Mouse (Mus musculus) midbrain, embryonic 15.5 days (tissue): Measurements from ENCODE around the gene Micu1. TPM values are rescaled to one million over a fixed set of nuclear protein-coding genes. Genes with fewer than 3 reads are reported as not detected.

Experiments used
- ATAC-seq: fragments of 200-750 bp; cut with Nextera tagmentation; replicated peaks from 2 replicates; pipeline ENCODE4 v1.8.0; 2017; ENCODE audit warnings: moderate TSS enrichment
- H3K27ac ChIP-seq: fragments of 300-500 bp; sonication (generic); 2 replicates; pipeline ENCODE4 v1.5.1; 2015; ENCODE audit warnings: mild to moderate bottlenecking, inconsistent platforms
- H3K27me3 ChIP-seq: fragments of 300-500 bp; sonication (generic); replicated peaks from 2 replicates; pipeline ENCODE4 v1.6.1; 2015; ENCODE audit warnings: inconsistent platforms
- H3K36me3 ChIP-seq: fragments of 300-500 bp; sonication (generic); replicated peaks from 2 replicates; pipeline ENCODE4 v1.6.1; 2015; ENCODE audit warnings: inconsistent platforms
- H3K4me1 ChIP-seq: fragments of 300-500 bp; sonication (generic); 2 replicates; pipeline ENCODE4 v1.6.1; 2015; ENCODE audit warnings: inconsistent platforms
- H3K4me2 ChIP-seq: fragments of 300-500 bp; sonication (generic); 2 replicates; pipeline ENCODE4 v1.6.1; 2015; ENCODE audit warnings: inconsistent platforms, mild to moderate bottlenecking, moderate library complexity
- H3K4me3 ChIP-seq: fragments of 300-500 bp; sonication (generic); 2 replicates; pipeline ENCODE4 v1.5.1; 2015; ENCODE audit warnings: mild to moderate bottlenecking, inconsistent platforms
- H3K9ac ChIP-seq: fragments of 300-500 bp; sonication (generic); 2 replicates; pipeline ENCODE4 v1.6.1; 2015; ENCODE audit warnings: mild to moderate bottlenecking, inconsistent platforms
- H3K9me3 ChIP-seq: fragments of 300-500 bp; sonication (generic); 2 replicates; pipeline ENCODE4 v1.6.1; 2016; ENCODE audit warnings: inconsistent platforms
- WGBS: fragments of 180-500 bp; shearing (Covaris S2); methylation state at CpG from one replicate; pipeline ENCODE4 v1.1.7; 2015; ENCODE audit warnings: mixed read lengths; 5-methylcytosine and 5-hydroxymethylcytosine counted together
- polyA plus RNA-seq: library from polyadenylated mRNA; unstranded; fragments of >200 nt; fragmentation: Nextera tagmentation; extraction: Ambion mirVana; gene quantifications from 2 replicates; pipeline ENCODE4 v1.2.1, GENCODE M21; 2015

Micu1 gene
- polyA plus RNA-seq, 1 experiment from 2014 or later, result 76.3 TPM

- Histone ChIP-seq H3K27me3 (no peaks in the 10 kb centered on the region), H3K4me2 (no peak overlapping the region), H3K4me3 (no peak overlapping the region), H3K9ac (no peak overlapping the region), H3K27ac (no peak overlapping the region), H3K9me3 (no peaks in the 10 kb centered on the region), H3K4me1 (peaks cover under 1% of the 10 kb centered on the region), H3K36me3 (0 out of 2 replicates have a peak, but pooled peaks cover 4% of the 10 kb centered on the region)
- ATAC-seq, result no peak
- WGBS, result 94% methylated on average over 9 of the region's 9 CpGs
Measured at GRCm38 (mm10) chr10:59729261-59729660, 27.0 kb downstream of the Micu1 start.

GRCm38 (mm10) chr10:59729842-59730241 lies 27.6 kb downstream of the Micu1 start:
- Histone ChIP-seq H3K9me3 (no peaks in the 10 kb centered on the region), H3K27ac (no peak overlapping the region), H3K4me1 (no peaks in the 10 kb centered on the region), H3K4me2 (no peak overlapping the region), H3K4me3 (no peak overlapping the region), H3K27me3 (no peaks in the 10 kb centered on the region), H3K9ac (no peak overlapping the region), H3K36me3 (0 out of 2 replicates have a peak, but pooled peaks cover 4% of the 10 kb centered on the region)
- 14% methylated on average over 4 of the region's 4 CpGs for WGBS
- ATAC-seq, result no peak

GRCm38 (mm10) chr10:59736027-59736598 lies 33.8 kb downstream of the Micu1 start:
- H3K27ac ChIP-seq, result no peak overlapping the region
- WGBS, result 75% methylated on average over 11 of the region's 11 CpGs
- ATAC-seq, result no peak
- H3K4me1 ChIP-seq, result no peaks in the 10 kb centered on the region
- H3K9ac ChIP-seq, result no peak overlapping the region
- H3K36me3 ChIP-seq, result 0 out of 2 replicates have a peak, but pooled peaks cover 4% of the 10 kb centered on the region
- no peaks in the 10 kb centered on the region for H3K27me3 ChIP-seq
- H3K4me3 ChIP-seq, result no peak overlapping the region
- no peak overlapping the region for H3K4me2 ChIP-seq
- H3K9me3 ChIP-seq, result no peaks in the 10 kb centered on the region

GRCm38 (mm10) chr10:59741448-59741847 lies 39.2 kb downstream of the Micu1 start:
- ATAC-seq, result no peak
- no peak overlapping the region for H3K4me3 ChIP-seq

GRCm38 (mm10) chr10:59743397-59743796 lies 41.1 kb downstream of the Micu1 start:
- 86% methylated on average over 12 of the region's 12 CpGs for WGBS
- Histone ChIP-seq H3K4me1 (no peaks in the 10 kb centered on the region), H3K27ac (no peak overlapping the region), H3K4me2 (no peak overlapping the region), H3K9me3 (no peaks in the 10 kb centered on the region), H3K4me3 (no peak overlapping the region), H3K27me3 (no peaks in the 10 kb centered on the region), H3K36me3 (no peaks in the 10 kb centered on the region), H3K9ac (no peak overlapping the region)
- ATAC-seq, result no peak

More at GRCm38 (mm10) chr10:59741448-59741847, 39.2 kb downstream of the Micu1 start:
- Histone ChIP-seq H3K36me3 (no peaks in the 10 kb centered on the region), H3K27me3 (no peaks in the 10 kb centered on the region), H3K27ac (no peak overlapping the region), H3K4me1 (no peaks in the 10 kb centered on the region), H3K4me2 (no peak overlapping the region), H3K9ac (no peak overlapping the region), H3K9me3 (no peaks in the 10 kb centered on the region)
- 63% methylated on average over 4 of the region's 4 CpGs for WGBS

GRCm38 (mm10) chr10:59743969-59744368 lies 41.7 kb downstream of the Micu1 start:
- Histone ChIP-seq H3K4me3 (no peak overlapping the region), H3K4me2 (no peak overlapping the region), H3K27me3 (no peaks in the 10 kb centered on the region), H3K9me3 (no peaks in the 10 kb centered on the region), H3K27ac (no peak overlapping the region), H3K9ac (no peak overlapping the region), H3K36me3 (no peaks in the 10 kb centered on the region), H3K4me1 (no peaks in the 10 kb centered on the region)
- 88% methylated on average over 5 of the region's 5 CpGs for WGBS
- no peak for ATAC-seq

- H3K27me3 ChIP-seq, result no peaks in the 10 kb centered on the region
- no peak overlapping the region for H3K27ac ChIP-seq
- ATAC-seq, result no peak
- H3K36me3 ChIP-seq, result no peaks in the 10 kb centered on the region
- no peaks in the 10 kb centered on the region for H3K9me3 ChIP-seq
- no peak overlapping the region for H3K9ac ChIP-seq
- H3K4me2 ChIP-seq, result no peak overlapping the region
- H3K4me3 ChIP-seq, result no peak overlapping the region
- 64% methylated on average over 7 of the region's 7 CpGs for WGBS
- H3K4me1 ChIP-seq, result no peaks in the 10 kb centered on the region
Measured at GRCm38 (mm10) chr10:59747334-59747733, 45.1 kb downstream of the Micu1 start.

- 88% methylated on average over 2 of the region's 2 CpGs for WGBS
- no peaks in the 10 kb centered on the region for H3K4me1 ChIP-seq
- H3K27ac ChIP-seq, result no peak overlapping the region
- no peaks in the 10 kb centered on the region for H3K36me3 ChIP-seq
- H3K27me3 ChIP-seq, result no peaks in the 10 kb centered on the region
- no peak overlapping the region for H3K9ac ChIP-seq
- H3K4me2 ChIP-seq, result no peak overlapping the region
- H3K9me3 ChIP-seq, result no peaks in the 10 kb centered on the region
- no peak for ATAC-seq
- no peak overlapping the region for H3K4me3 ChIP-seq
Measured at GRCm38 (mm10) chr10:59748699-59749200, 46.5 kb downstream of the Micu1 start.

- Histone ChIP-seq H3K9me3 (no peaks in the 10 kb centered on the region), H3K4me1 (no peaks in the 10 kb centered on the region), H3K27me3 (no peaks in the 10 kb centered on the region), H3K27ac (no peak overlapping the region), H3K4me2 (no peak overlapping the region), H3K36me3 (no peaks in the 10 kb centered on the region), H3K4me3 (no peak overlapping the region), H3K9ac (no peak overlapping the region)
- WGBS, result 65% methylated on average over 9 of the region's 9 CpGs
- ATAC-seq, result no peak
Measured at GRCm38 (mm10) chr10:59753538-59754069, 51.3 kb downstream of the Micu1 start.

GRCm38 (mm10) chr10:59754104-59754503 lies 51.8 kb downstream of the Micu1 start:
- Histone ChIP-seq H3K9me3 (no peaks in the 10 kb centered on the region), H3K36me3 (no peaks in the 10 kb centered on the region), H3K27me3 (no peaks in the 10 kb centered on the region), H3K27ac (no peak overlapping the region), H3K9ac (no peak overlapping the region), H3K4me3 (no peak overlapping the region), H3K4me2 (no peak overlapping the region), H3K4me1 (no peaks in the 10 kb centered on the region)
- ATAC-seq, result no peak
- WGBS, result 94% methylated on average over 1 of the region's 1 CpGs

- Histone ChIP-seq H3K4me2 (no peak overlapping the region), H3K4me1 (no peaks in the 10 kb centered on the region), H3K27ac (no peak overlapping the region), H3K4me3 (no peak overlapping the region), H3K27me3 (no peaks in the 10 kb centered on the region), H3K9me3 (no peaks in the 10 kb centered on the region), H3K36me3 (no peaks in the 10 kb centered on the region), H3K9ac (no peak overlapping the region)
- no peak for ATAC-seq
- WGBS, result 88% methylated on average over 1 of the region's 1 CpGs
Measured at GRCm38 (mm10) chr10:59754901-59755300, 52.6 kb downstream of the Micu1 start.

- Histone ChIP-seq H3K4me3 (no peak overlapping the region), H3K9me3 (no peaks in the 10 kb centered on the region), H3K36me3 (no peaks in the 10 kb centered on the region), H3K27ac (no peak overlapping the region), H3K4me2 (no peak overlapping the region), H3K9ac (no peak overlapping the region), H3K4me1 (no peaks in the 10 kb centered on the region), H3K27me3 (no peaks in the 10 kb centered on the region)
- 77% methylated on average over 11 of the region's 11 CpGs for WGBS
- ATAC-seq, result no peak
Measured at GRCm38 (mm10) chr10:59755681-59756080, 53.4 kb downstream of the Micu1 start.

GRCm38 (mm10) chr10:59756090-59756489 lies 53.8 kb downstream of the Micu1 start:
- Histone ChIP-seq H3K9me3 (no peaks in the 10 kb centered on the region), H3K27ac (no peak overlapping the region), H3K4me3 (no peak overlapping the region), H3K4me2 (no peak overlapping the region), H3K27me3 (no peaks in the 10 kb centered on the region), H3K36me3 (no peaks in the 10 kb centered on the region), H3K9ac (no peak overlapping the region), H3K4me1 (no peaks in the 10 kb centered on the region)
- no peak for ATAC-seq
- 43% methylated on average over 12 of the region's 12 CpGs for WGBS
